Mouse (Mus musculus) stomach, embryonic 16.5 days (tissue): ENCODE results near the gene Gemin5. TPM values are rescaled to one million over a fixed set of nuclear protein-coding genes. Genes with fewer than 3 reads are reported as not detected.

Experiments used
- ATAC-seq: fragments of 200-750 bp; cut with Nextera tagmentation; 2 replicates; pipeline ENCODE4 v1.8.0; 2017; ENCODE audit warnings: moderate number of reproducible peaks, moderate TSS enrichment; ENCODE audit not compliant: insufficient read depth, low FRiP score
- H3K27ac ChIP-seq: fragments of 300-500 bp; sonication (generic); 2 replicates; pipeline ENCODE4 v1.5.1; 2014; ENCODE audit warnings: low read length
- H3K27me3 ChIP-seq: fragments of 300-500 bp; sonication (generic); 2 replicates; pipeline ENCODE4 v1.6.1; 2014; ENCODE audit warnings: low read length, control low read depth, mixed read lengths; ENCODE audit not compliant: control insufficient read depth, insufficient read depth
- H3K36me3 ChIP-seq: fragments of 300-500 bp; sonication (generic); 2 replicates; pipeline ENCODE4 v1.6.1; 2014; ENCODE audit warnings: low read length; ENCODE audit not compliant: control insufficient read depth, insufficient read depth
- H3K4me1 ChIP-seq: fragments of 300-500 bp; sonication (generic); 2 replicates; pipeline ENCODE4 v1.6.1; 2014; ENCODE audit warnings: low read length, control low read depth, mixed read lengths; ENCODE audit not compliant: control insufficient read depth, insufficient read depth
- H3K4me2 ChIP-seq: fragments of 300-500 bp; sonication (generic); 2 replicates; pipeline ENCODE4 v1.6.1; 2014; ENCODE audit warnings: low read depth, low read length, mixed read lengths
- H3K4me3 ChIP-seq: fragments of 300-500 bp; sonication (generic); replicated peaks from 2 replicates; pipeline ENCODE4 v1.5.1; 2014; ENCODE audit warnings: mild to moderate bottlenecking, low read length
- H3K9ac ChIP-seq: fragments of 300-500 bp; sonication (generic); 2 replicates; pipeline ENCODE4 v1.6.1; 2014; ENCODE audit warnings: low read length
- H3K9me3 ChIP-seq: fragments of 300-500 bp; sonication (generic); replicated peaks from 2 replicates; pipeline ENCODE4 v1.6.1; 2016; ENCODE audit warnings: low read length, control low read depth; ENCODE audit not compliant: control insufficient read depth
- WGBS: fragments of 180-500 bp; shearing (Covaris S2); extraction: QIAGEN DNeasy Blood & Tissue Kit; methylation state at CpG from one replicate; pipeline ENCODE4 v1.1.7; 2014; 5-methylcytosine and 5-hydroxymethylcytosine counted together
- polyA plus RNA-seq: library from polyadenylated mRNA; unstranded; fragments of >200 nt; fragmentation: Nextera tagmentation; extraction: Ambion mirVana; gene quantifications from 2 replicates; pipeline ENCODE4 v1.2.1, GENCODE M21; 2015

The Gemin5 gene
- polyA plus RNA-seq, 1 experiment from 2014 or later = 14.9 TPM

DNA sequence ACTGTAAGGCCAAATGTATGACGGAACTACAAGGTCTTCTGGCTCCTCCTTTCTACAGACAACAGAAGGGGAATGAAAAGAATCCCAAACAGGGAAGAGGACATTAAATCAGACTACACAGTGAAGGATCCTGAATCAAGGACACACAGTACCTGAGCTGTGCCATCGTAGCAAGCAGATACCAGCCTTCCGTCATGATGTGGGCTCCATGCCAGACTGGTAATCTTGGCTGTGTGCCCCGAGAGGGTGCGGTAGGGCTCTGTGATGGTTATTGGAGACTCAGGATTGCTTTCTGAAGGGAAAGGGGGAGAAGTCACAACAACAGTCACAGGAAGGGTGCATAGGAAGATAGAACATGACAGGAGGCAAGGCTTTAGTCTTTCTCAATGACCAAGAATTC lies 22.1 kb downstream of the Gemin5 start:
- H3K27ac ChIP-seq = no peak overlapping the region
- ATAC-seq = no peak
- WGBS = 75% methylated on average over 5 of the region's 5 CpGs
- H3K4me3 ChIP-seq = no peak overlapping the region
- no peaks in the 10 kb centered on the region for H3K9me3 ChIP-seq
- H3K27me3 ChIP-seq = no peaks in the 10 kb centered on the region
- H3K36me3 ChIP-seq = peaks cover 16% of the 10 kb centered on the region
- no peak overlapping the region for H3K4me2 ChIP-seq
- H3K9ac ChIP-seq = no peak overlapping the region
- H3K4me1 ChIP-seq = no peaks in the 10 kb centered on the region

GRCm38 (mm10) chr11:58143704-58144426 lies 24.5 kb downstream of the Gemin5 start:
- Histone ChIP-seq H3K9ac (no peak overlapping the region), H3K27me3 (no peaks in the 10 kb centered on the region), H3K9me3 (no peaks in the 10 kb centered on the region), H3K4me2 (no peak overlapping the region), H3K4me1 (no peaks in the 10 kb centered on the region), H3K4me3 (no peak overlapping the region), H3K36me3 (peaks cover 26% of the 10 kb centered on the region), H3K27ac (no peak overlapping the region)
- ATAC-seq = no peak
- 86% methylated on average over 9 of the region's 9 CpGs for WGBS

- no peak overlapping the region for H3K27ac ChIP-seq
- WGBS = 70% methylated on average over 3 of the region's 3 CpGs
- ATAC-seq = no peak
- no peak overlapping the region for H3K9ac ChIP-seq
- no peak overlapping the region for H3K4me2 ChIP-seq
- H3K4me1 ChIP-seq = no peaks in the 10 kb centered on the region
- H3K4me3 ChIP-seq = no peak overlapping the region
- H3K36me3 ChIP-seq = peaks cover 22% of the 10 kb centered on the region
- H3K27me3 ChIP-seq = no peaks in the 10 kb centered on the region
- H3K9me3 ChIP-seq = no peaks in the 10 kb centered on the region
These were observed 28.9 kb downstream of the Gemin5 start for GRCm38 (mm10) chr11:58139466-58139865.

GRCm38 (mm10) chr11:58138821-58139220 lies 29.5 kb downstream of the Gemin5 start:
- Histone ChIP-seq H3K27ac (no peak overlapping the region), H3K4me1 (no peaks in the 10 kb centered on the region), H3K4me3 (no peak overlapping the region), H3K36me3 (peaks cover 22% of the 10 kb centered on the region), H3K4me2 (no peak overlapping the region), H3K27me3 (no peaks in the 10 kb centered on the region), H3K9me3 (no peaks in the 10 kb centered on the region), H3K9ac (no peak overlapping the region)
- WGBS = 89% methylated on average over 11 of the region's 11 CpGs
- no peak for ATAC-seq

DNA sequence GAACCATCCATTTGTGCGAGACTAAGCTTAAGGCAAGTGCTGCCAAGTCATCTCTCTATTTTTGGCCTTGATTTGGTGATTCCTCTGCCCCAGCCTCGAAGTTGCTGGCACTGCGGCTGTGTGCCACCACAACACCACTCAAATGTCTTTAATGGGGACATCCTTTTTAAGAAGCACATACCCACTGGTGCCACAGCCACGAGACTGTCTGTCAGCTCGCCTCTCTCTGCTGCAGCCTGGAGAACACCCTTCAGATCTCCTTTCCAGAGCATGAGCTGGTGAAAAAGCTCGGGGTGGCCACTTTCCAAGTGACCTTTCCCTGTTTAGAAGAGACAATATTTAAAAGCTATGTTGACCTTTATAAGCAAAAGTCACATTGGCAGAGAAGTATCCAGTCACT lies 31.7 kb downstream of the Gemin5 start:
- no peak overlapping the region for H3K4me2 ChIP-seq
- no peaks in the 10 kb centered on the region for H3K4me1 ChIP-seq
- ATAC-seq = no peak
- no peaks in the 10 kb centered on the region for H3K9me3 ChIP-seq
- H3K4me3 ChIP-seq = no peak overlapping the region
- H3K27me3 ChIP-seq = no peaks in the 10 kb centered on the region
- H3K36me3 ChIP-seq = peaks cover 19% of the 10 kb centered on the region
- no peak overlapping the region for H3K9ac ChIP-seq
- WGBS = 87% methylated on average over 6 of the region's 6 CpGs
- H3K27ac ChIP-seq = no peak overlapping the region

- Histone ChIP-seq H3K27me3 (no peaks in the 10 kb centered on the region), H3K27ac (no peak overlapping the region), H3K4me2 (no peak overlapping the region), H3K9me3 (no peaks in the 10 kb centered on the region), H3K36me3 (peaks cover 8% of the 10 kb centered on the region; the same call in 1 of the 2 replicates), H3K4me1 (no peaks in the 10 kb centered on the region), H3K4me3 (no peak overlapping the region), H3K9ac (no peak overlapping the region)
- no peak for ATAC-seq
These were observed 33.0 kb downstream of the Gemin5 start for GRCm38 (mm10) chr11:58135296-58135695.

DNA sequence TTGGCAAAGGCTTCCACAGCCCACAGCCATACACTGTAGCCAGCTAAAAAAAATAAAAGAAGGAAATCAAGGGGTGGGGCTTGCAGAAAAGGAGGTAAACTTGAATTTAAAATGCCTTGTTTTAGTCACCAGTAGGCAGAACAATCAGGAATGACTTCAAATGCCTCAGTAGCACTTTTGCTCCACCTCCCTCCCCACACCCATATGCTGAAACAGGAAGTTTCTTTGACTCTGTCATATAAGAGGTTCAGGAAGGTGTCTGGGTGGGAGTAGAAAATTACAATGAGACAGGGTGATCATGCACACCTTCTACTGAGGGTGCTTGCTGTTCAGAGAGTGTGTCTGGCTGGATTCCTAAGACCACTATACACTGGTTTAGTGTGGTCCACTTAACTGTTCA lies 33.5 kb downstream of the Gemin5 start:
- ATAC-seq = no peak
- H3K27me3 ChIP-seq = no peaks in the 10 kb centered on the region
- H3K4me2 ChIP-seq = no peak overlapping the region
- no peaks in the 10 kb centered on the region for H3K9me3 ChIP-seq
- no peak overlapping the region for H3K27ac ChIP-seq
- no peak overlapping the region for H3K4me3 ChIP-seq
- H3K4me1 ChIP-seq = no peaks in the 10 kb centered on the region
- H3K36me3 ChIP-seq = peaks cover 8% of the 10 kb centered on the region; the same call in 1 of the 2 replicates
- H3K9ac ChIP-seq = no peak overlapping the region

DNA sequence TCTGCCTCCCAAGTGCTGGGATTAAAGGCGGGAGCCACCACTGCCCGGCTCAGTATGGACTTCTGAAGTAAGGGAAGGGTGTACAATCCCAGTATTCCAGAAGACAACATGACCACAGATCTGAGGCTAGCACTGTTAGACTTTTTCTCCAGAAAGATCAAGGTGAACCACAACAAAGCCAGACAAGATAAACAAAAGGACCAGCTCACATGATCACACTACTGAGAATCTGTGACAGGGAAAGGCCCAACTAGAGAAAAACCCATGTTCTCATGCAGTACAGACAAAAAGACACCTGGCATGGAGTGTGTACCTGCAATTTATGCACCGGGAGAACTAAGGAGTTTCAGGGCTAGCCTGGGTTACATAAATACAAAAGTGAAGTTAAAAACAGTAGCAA lies 36.3 kb downstream of the Gemin5 start:
- Histone ChIP-seq H3K4me3 (no peak overlapping the region), H3K4me1 (no peaks in the 10 kb centered on the region), H3K9ac (no peak overlapping the region), H3K27ac (no peak overlapping the region), H3K9me3 (no peaks in the 10 kb centered on the region), H3K4me2 (no peak overlapping the region), H3K27me3 (no peaks in the 10 kb centered on the region), H3K36me3 (0 out of 2 replicates have a peak, but pooled peaks cover 2% of the 10 kb centered on the region)
- WGBS = 89% methylated on average over 3 of the region's 3 CpGs
- no peak for ATAC-seq

DNA sequence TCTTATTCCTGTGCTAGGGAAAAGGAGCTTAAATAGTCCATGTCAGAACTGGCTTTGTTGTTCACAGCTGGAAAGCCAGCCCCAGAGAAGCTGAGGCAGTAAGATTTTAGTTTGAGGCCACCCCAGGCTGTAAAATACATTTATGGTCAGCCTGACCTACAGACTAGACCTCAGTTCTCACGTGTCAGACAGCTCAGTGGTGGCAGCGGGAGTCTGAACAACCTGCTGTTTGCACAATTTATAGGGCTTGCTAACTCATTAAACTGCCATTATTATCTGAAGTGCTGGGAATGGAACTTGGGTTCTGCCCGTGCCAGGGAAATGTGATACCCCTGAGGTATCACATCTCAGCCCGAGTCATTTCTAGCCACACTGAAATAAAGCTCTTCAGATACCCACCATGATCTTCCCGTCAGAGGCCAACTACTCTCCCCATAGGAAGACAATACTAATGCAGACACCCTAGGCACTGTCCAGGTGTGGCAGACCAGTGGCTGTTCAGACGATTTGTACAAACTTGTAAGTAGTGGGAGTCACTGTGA lies 39.0 kb downstream of the Gemin5 start:
- no peak for ATAC-seq
- Histone ChIP-seq H3K9ac (no peak overlapping the region), H3K4me3 (no peak overlapping the region), H3K4me1 (no peaks in the 10 kb centered on the region), H3K27me3 (no peaks in the 10 kb centered on the region), H3K9me3 (no peaks in the 10 kb centered on the region), H3K27ac (no peak overlapping the region), H3K36me3 (0 out of 2 replicates have a peak, but pooled peaks cover 6% of the 10 kb centered on the region), H3K4me2 (no peak overlapping the region)
- 75% methylated on average over 6 of the region's 6 CpGs for whole genome bisulfite sequencing
